Mouse (Mus musculus) ES-E14 (cell line): Measurements from ENCODE around the gene Gm10135. TPM values are rescaled to one million over a fixed set of nuclear protein-coding genes. Genes with fewer than 3 reads are reported as not detected.

Experiments
- DNase-seq: peaks from one replicate; pipeline ENCODE4 v3.0.0-alpha.2; 2013; ENCODE audit warnings: low read depth, low spot score
- H3K27ac ChIP-seq: 2 replicates; pipeline ENCODE4 v1.5.1; 2012; ENCODE audit warnings: low read depth, mild to moderate bottlenecking, low read length, moderate library complexity, mixed read lengths; ENCODE audit not compliant: poor library complexity, insufficient read depth, severe bottlenecking
- H3K36me3 ChIP-seq: 2 replicates; pipeline ENCODE4 v1.6.1; 2012; ENCODE audit warnings: mild to moderate bottlenecking, low read length, moderate library complexity, mixed read lengths; ENCODE audit not compliant: control insufficient read depth, poor library complexity, insufficient read depth, severe bottlenecking
- H3K4me1 ChIP-seq, 2 experiments: fragments of 150-350 bp in 1 of 2; sonication (generic) in 1 of 2; 2 replicates each; pipeline ENCODE4 v1.6.1; 2012; ENCODE audit warnings: low read length in 2 of 2, mild to moderate bottlenecking in 1 of 2, mixed read lengths in 1 of 2; ENCODE audit not compliant: control insufficient read depth in 2 of 2, insufficient read depth in 2 of 2, poor library complexity in 1 of 2
- H3K4me3 ChIP-seq, 2 experiments: fragments of 150-350 bp in 1 of 2; sonication (generic) in 1 of 2; 2 replicates each; pipeline ENCODE4 v1.5.1; 2012; ENCODE audit warnings: low read length in 2 of 2, low read depth in 1 of 2, mild to moderate bottlenecking in 1 of 2, mixed read lengths in 1 of 2; ENCODE audit not compliant: insufficient read depth in 1 of 2, poor library complexity in 1 of 2, severe bottlenecking in 1 of 2
- H3K9ac ChIP-seq: 2 replicates; pipeline ENCODE4 v1.6.1; 2012; ENCODE audit warnings: low read depth, mild to moderate bottlenecking, low read length, mixed read lengths; ENCODE audit not compliant: poor library complexity, insufficient read depth, severe bottlenecking
- H3K9me3 ChIP-seq: fragments of 150-350 bp; sonication (generic); 2 replicates; pipeline ENCODE4 v1.6.1; 2012; ENCODE audit warnings: low read depth, mild to moderate bottlenecking, low read length; ENCODE audit not compliant: control insufficient read depth, insufficient read depth
- CHD2 ChIP-seq: IDR thresholded peaks from 2 replicates; pipeline ENCODE4 v1.6.1; 2014; ENCODE audit warnings: mild to moderate bottlenecking, low read depth, low read length, inconsistent platforms
- HCFC1 ChIP-seq: IDR thresholded peaks from 2 replicates; pipeline ENCODE4 v1.6.1; 2012; ENCODE audit warnings: low read length, inconsistent platforms, borderline replicate concordance; ENCODE audit not compliant: insufficient read depth
- MAFK ChIP-seq: IDR thresholded peaks from 2 replicates; pipeline ENCODE4 v1.6.1; 2014; ENCODE audit warnings: mild to moderate bottlenecking, low read depth, low read length, inconsistent platforms; ENCODE audit not compliant: insufficient read depth
- ZC3H11A ChIP-seq: IDR thresholded peaks from 2 replicates; pipeline ENCODE4 v1.6.1; 2012; ENCODE audit warnings: low read depth, mild to moderate bottlenecking, inconsistent platforms, low read length, borderline replicate concordance
- ZNF384 ChIP-seq: IDR thresholded peaks from 2 replicates; pipeline ENCODE4 v1.6.1; 2012; ENCODE audit warnings: low read depth, low read length, inconsistent platforms
- in situ Hi-C, 2 experiments: fragments of 600-800 bp; cut with MboI; formaldehyde crosslinking; loops; one replicate each; pipeline ENCODE4 v1.15.1; 2025; ENCODE audit warnings: low sequenced_read_pairs in 2 of 2, inconsistent platforms in 1 of 2; ENCODE audit not compliant: unreplicated experiment in 2 of 2
- total RNA-seq: library from RNA; depleted of rRNA; stranded (reverse); fragments of 300-350 nt; gene quantifications from 2 replicates; pipeline ENCODE4 v1.2.3, GENCODE M21; 2012; rRNA removed

Gm10135 gene
- total RNA-seq, 1 experiment = not detected

DNA sequence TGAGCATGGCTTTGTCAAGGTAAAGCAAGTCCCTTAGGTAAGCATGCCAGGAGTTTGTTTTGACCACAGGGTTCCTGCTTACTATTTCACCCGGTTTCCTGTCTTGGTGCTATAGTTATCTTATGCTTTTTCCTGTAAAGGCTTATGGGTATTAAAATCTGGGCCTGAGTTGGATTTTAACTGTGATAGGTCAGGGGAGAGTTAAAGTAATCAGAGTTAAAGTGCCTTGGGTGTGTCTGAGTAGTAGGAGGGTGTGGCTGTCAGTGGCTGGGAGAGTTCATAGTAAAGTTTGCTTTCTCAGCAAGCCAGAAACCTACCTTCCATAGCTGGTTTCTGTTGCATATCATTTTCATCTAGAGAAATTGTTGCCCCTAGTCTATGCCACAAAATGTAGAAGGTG, 57.7 kb downstream of the Gm10135 start:
- peaks cover 3 to 9% of the 10 kb centered on the region in 2 experiments; a peak in 3 of 4 replicates for H3K4me1 ChIP-seq
- no peaks in the 10 kb centered on the region for H3K36me3 ChIP-seq
- TF ChIP-seq ZC3H11A (no peak), MAFK (no peak), CHD2 (no peak), HCFC1 (no peak), ZNF384 (no peak)
- no peaks in the 10 kb centered on the region for H3K9me3 ChIP-seq
- DNase-seq = no peak
- no peak overlapping the region for H3K9ac ChIP-seq
- no peak overlapping the region for H3K27ac ChIP-seq
- no peak overlapping the region for H3K4me3 ChIP-seq
- in situ Hi-C loops = no loop called here

- no peak for DNase-seq
- no peaks in the 10 kb centered on the region for H3K36me3 ChIP-seq
- H3K4me3 ChIP-seq = peak overlapping the region in 1 of 2 experiments; percentile 92; a peak in 2 of 4 replicates
- TF ChIP-seq ZC3H11A (no peak), ZNF384 (no peak), HCFC1 (no peak), CHD2 (no peak), MAFK (no peak)
- H3K9ac ChIP-seq = no peak overlapping the region
- no peak overlapping the region for H3K27ac ChIP-seq
- H3K9me3 ChIP-seq = no peaks in the 10 kb centered on the region
- H3K4me1 ChIP-seq = peaks cover 3 to 9% of the 10 kb centered on the region in 2 experiments; a peak in 3 of 4 replicates
- in situ Hi-C loops = no loop called here
These were observed 58.5 kb downstream of the Gm10135 start for GRCm38 (mm10) chr5:72916048-72916447.

Other genes starting within 250 kb of the Gm10135 start
- gene Txk, start 221.9 kb downstream of the Gm10135 start, total RNA-seq = 0.09 TPM in 1 of 2 replicates, not detected in the other
- 2.1 and 4.7 TPM in 2 replicates for gene Tec, start 106.2 kb downstream of the Gm10135 start, total RNA-seq
- 23.0 and 24.5 TPM in 2 replicates for gene Slain2, start 60.4 kb downstream of the Gm10135 start, total RNA-seq
- gene Slc10a4, start 32.2 kb upstream of the Gm10135 start, total RNA-seq = 0.45 and 0.53 TPM in 2 replicates